Mouse (Mus musculus) adrenal gland, postnatal 36 days (tissue): ENCODE measurements around the gene Syt2. TPM values are rescaled to one million over a fixed set of nuclear protein-coding genes. Genes with fewer than 3 reads are reported as not detected.

Experiments
- DNase-seq, 2 experiments: peaks; one replicate each; pipeline ENCODE4 v3.0.0; 2021; ENCODE audit warnings: mixed read lengths in 1 of 2
- total RNA-seq, 2 experiments: library from RNA; stranded (reverse); gene quantifications; 2 replicates each; pipeline ENCODE4 v1.2.3; 2021

Syt2 gene
- total RNA-seq, 2 experiments from 2014 or later: 0.07 to 0.36 TPM

DNA sequence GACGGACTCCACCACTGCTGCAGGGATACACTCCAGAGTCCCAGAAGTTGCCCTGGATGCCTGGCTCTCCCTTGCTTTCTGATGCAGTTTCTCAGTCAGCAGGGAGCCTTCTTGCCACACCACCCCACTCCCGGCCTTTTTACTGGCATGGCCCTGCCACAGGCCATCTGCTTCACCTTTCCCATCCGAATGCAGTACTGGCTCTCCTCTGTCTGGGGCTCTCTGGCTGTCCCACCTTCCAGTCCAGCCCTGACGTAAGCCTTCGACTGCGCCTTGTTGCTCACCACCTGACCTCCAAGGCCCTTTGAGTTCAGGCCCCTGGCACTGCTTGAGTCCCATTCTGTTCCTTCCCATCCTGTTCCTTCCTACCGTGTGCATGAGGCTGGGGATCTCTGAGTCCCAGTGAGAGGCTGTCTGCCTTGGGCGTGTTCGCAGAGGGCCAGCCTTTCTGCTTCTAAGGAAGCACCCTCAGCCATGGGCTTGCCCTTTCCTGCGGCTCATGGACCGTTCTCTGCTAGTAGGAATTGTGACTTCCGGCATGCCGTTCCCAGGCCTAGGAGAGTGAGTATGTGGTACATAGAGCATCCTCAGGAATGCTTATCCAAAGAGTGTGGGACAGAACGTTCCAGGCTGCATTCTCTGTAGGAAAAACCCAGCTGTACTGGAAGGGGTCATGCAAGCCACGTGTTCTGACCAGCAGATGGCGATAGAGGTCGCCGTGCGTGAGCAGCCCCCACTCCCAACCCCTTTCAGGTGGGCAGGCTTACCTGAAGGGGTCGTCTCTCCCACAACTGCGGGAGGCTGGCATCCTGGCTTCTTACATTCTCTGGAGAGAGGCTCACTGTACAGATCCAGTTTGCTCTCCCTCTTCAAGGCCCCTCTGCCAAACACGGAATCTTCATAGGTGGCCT lies 58.2 kb downstream of the Syt2 start:
- DNase-seq: peak in 1 of 2 experiments; percentile 47

DNA sequence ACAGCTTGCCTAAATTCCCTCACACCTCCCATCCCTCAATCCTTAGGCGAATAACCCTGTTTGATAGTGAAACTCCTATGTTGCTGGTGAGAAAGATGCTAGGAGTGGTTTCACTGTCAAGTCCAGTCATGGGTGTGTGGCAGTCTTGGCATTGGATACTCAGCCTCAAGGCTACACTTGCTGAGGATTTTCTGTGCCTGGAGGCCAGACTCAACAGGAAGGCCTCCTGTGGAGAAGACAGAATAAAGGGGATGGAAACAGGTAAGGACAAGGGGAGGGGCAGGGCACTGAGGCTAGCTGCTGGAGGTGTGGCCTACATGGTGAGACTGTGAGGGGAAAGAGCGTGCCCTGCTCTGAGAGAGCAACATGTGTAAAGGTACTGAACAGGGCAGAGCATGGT lies 60.1 kb downstream of the Syt2 start:
- no peak for DNase-seq

DNA sequence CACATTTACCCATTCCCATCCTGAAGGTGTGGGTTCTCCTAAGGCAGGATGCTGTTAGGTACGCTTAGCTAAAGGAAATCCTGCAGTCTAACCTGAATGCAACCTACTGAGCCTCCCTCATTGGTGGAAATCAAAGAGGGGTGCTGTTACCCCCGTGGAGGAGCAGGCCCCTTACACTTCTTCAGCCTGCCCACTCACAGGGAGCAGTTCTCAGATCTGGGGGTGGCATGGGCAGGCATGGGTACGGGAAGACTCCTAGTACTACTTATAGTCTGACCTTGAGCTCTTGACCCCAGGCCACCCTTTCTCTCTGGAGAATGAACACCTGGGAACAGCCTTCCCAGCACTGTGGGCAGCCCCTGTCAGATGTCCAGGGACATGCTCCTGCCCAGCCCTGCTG lies 61.0 kb downstream of the Syt2 start:
- DNase-seq: no peak

DNA sequence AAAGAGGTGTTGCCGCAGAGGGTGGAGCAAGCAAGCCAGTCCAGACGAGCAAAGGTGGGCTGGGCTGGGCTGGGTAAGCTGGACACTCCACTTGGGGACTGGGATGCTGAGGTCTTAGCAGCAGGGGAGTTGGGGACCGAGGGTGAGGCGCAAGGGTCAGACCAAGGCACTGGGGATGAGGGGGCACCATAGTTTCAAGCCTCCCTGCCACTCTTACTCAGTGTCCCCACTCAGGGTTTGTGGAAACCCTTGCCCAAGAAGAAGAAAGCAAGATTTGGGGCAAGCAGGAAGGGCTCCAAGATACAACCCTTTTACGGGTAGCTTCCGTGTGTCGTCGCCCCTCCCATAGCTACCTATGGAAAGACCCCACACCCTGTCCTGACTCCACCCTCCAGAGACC lies 61.8 kb downstream of the Syt2 start:
- no peak for DNase-seq

DNA sequence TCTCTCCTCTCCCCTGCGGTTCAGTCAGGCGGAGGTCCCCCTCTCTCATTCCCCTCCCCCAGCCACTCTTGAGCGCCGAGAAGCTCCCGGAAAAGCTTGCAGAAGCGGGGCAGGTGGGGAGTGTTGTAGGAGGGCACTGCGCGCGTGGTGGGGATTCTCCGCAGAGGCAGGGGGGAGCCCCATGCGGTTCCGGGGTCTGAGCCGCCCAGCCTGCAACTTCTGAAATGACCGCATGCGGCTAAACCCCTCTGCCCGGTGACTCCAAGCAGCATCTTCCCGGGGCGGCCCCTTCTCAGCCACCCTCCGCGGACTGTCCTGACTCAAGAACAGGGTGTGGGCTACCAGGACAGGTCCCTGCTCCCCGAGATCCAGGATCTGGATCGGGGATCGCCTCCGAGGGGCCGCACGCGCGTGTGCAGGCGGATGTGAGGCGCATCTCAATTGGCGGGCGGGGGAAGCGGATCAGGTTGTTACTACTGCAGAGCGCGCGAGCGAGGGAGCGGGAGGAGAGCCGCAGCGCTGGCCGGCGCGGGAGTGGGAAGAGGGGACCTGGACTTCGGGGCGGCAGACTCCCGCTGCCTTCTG lies 62.4 kb downstream of the Syt2 start:
- DNase-seq: peak in 1 of 2 experiments; percentile 35

DNA sequence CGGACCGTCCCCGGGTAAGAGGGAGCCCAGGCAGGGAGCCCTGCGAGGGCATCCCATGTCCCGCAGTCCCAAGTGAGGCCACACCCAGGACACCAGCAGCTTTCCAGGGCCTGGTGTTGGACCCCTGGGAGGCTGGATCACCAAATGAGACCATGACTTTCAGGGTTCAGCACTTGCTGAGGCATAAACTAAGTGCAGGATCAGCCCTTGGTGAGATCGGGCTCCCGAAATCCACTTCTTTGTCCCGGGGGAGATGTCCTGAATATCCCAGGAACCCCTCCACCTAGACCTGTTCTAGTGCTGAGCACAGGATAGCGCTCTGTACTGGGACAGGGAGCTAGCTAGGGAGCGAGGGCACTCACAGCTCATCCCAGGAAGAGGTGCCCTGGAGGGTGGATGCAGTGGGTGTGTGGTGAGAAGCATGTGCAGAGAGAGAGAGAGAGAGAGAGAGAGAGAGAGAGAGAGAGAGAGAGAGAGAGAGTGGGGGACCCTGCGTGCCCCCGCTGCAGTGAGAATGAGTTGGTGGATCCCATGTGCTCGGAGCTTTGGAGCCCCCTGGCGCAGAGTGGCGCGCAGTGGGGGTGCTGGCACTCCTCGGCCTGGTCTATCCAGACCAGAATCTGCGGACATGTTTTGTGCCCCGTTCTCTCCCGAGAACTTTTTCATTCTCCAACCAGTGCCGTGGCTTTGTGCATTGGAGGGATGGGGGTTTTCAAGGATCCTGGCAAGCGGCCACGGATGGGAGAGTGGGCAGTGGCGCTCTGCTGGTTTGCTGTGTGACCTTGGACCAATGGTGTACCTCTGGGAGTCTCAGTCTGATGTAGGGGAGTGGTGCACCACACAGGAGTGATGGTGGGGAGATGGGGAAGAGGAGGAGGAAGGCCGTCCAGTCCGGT lies 63.2 kb downstream of the Syt2 start:
- DNase-seq: no peak

DNA sequence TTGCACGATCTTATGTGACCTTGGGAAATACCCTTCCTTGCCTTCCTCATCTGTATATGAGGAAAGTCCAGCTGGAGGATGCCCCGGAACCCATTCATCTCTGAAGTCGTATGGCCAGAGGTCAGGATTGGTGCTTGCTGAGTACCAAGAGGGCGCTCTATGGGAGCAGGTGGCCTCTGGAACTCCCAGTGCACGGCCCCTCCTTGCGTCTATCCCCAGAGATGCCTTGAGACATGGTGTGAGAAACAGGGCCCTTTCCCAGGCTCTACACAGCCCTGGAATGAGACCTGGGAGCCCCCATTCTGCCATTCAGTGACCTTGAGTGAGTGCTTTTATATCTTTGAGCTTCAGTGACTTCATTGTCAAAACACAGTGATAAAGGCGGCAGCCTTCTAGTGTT lies 64.6 kb downstream of the Syt2 start:
- no peak for DNase-seq

DNA sequence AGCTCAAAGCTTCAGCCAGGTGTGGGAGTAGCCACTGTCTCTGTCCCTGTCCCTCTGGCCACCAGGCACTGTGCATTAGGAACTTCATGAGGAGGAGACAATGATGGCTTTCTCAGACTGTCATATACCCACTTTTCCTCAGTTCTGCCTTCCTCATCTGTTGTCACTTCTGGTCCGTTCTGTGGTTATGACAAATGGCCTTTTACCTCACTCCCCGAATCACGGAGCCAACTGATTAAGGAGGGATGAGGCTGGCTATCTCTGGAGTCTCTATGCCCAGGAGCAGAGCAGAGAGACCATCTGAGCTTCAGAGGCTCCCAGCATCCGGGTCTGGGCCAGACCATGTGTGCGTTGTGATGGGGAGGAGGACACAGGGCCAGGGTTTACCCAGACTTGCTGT lies 65.2 kb downstream of the Syt2 start:
- DNase-seq: no peak

DNA sequence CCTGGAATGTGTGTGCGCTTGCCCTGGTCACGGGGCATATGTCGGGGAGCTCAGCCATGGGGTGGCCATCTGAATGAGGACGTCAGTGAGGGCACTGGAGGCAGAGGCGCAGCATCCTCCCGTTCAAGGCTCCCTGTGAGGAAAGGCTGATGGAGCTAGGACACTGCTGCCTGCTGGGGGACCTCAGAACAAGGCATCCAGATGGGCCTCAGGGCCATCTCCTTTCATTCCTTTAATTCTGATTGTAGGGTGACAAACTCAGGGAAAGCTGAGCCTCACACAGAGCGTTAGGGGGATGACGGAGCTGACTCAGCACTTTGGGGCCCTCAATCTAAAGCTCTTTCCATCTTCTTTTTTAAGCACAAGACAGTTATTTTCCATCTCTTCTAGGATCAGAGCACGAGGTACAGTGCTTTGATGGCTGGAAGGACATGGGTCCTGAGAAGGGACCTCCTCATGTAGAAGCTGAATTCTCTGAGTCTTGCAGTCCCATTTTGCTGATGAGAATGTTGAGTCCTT lies 66.4 kb downstream of the Syt2 start:
- DNase-seq: no peak

DNA sequence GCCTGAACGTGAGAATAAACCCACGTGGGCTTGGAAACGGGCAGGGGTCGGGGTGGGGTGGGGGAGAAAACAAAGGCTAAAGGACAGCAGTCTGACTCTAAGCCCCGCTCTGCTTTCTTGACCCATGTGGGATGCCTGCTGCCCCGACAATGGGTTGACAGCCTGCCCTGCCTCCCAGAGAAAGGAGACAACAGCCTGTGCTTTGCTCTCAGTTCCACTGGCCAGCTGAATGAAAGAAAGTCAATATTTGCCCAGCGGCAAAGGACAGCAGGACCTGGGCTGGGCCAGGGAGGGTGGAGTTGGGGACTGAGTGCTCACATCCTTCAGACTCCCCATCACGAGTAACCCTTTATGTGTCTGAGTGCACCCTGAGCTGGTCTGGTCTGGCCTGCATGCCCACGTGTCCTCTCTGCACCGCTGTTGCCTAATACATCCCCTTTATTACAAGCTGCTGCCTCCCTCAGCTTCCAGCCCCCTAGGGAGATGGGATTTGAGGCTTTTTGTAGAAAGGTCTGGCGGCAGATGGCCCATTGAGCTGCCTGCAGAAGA lies 67.0 kb downstream of the Syt2 start:
- no peak for DNase-seq

DNA sequence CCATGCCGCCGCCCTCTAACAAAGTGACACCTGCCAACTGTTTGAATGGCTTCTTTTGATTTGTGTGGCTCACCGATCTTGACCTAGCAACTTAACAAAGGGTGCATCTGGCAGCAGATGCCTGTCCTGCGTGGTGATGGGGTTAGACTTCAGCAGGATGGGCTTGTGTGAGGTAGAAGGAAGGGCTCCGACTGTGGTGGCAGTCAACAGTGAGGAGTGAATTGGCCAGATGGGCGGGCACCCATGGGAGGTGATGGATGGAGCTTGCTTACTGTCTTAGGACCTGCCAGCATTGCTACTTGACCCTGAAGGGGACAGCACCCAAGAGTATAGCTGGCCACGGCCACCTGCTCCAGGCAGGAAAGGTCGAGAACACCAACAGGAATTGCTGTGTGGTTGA lies 67.7 kb downstream of the Syt2 start:
- DNase-seq: no peak

DNA sequence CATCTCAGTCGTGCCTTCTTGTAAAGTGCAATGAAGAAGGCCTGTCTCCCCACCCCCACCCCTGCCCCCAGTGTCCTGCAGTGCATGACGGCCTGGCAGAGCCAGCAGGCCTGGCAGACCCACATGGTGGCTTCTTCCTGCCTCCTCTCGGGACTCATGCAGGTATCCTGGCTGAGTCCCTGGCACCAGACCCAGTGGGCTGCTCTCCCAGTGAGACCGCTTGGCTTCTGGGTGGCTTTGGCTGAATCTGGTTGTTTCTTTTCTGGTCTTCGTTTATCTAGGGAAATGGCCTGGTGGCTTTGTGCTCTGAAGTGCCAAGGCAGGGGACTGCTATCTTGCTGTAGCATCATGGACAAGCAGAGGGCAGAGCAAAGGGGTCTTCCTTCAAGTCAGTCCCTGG lies 68.6 kb downstream of the Syt2 start:
- DNase-seq: no peak

DNA sequence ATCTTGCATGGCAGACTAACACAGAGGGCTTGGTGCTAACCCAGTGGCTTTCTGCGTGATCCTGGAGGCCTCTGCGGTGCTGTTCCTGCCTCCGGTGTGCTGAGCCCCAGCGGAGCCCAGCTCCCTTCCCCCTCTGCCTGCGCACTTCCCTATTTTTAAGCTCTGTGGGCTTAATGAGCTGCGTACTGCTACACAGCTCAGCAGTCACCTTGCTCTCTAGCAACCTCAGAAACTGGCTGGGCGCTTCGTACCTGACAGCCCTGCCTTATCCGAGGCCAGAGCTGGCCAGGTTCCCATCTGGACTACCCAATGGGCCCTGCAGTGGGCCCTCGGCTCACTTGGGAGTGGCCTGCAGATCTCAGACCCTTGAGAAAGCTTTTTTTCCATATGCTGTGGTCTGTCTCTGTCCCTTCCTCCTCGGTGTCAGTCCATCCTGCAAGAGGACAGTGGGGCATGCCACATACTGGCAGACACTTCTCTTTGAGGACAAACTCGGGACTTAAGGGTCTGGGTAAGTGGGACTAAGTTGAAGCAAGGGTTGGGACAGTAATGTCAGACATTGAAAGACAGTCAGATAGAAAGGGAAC lies 73.3 kb downstream of the Syt2 start:
- no peak for DNase-seq

DNA sequence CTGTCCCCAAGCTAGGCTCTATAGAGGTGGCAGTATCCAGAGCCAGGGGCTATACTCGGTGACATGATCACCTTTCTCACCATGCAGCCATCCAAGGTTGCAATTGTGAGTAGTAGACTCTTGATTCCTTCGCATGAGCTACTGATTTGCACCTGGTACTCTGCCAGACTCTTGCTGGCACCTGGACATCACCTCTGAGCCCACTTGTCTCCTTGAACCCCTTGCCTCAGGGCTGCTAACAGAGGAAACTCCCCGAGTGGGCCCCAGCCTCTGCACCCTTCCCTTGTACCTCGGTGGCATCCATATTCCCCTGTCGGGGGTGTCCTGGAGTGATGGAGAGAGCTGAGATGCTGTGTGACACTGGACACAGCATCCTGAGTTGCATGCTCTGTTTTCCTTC lies 75.0 kb downstream of the Syt2 start:
- no peak for DNase-seq

DNA sequence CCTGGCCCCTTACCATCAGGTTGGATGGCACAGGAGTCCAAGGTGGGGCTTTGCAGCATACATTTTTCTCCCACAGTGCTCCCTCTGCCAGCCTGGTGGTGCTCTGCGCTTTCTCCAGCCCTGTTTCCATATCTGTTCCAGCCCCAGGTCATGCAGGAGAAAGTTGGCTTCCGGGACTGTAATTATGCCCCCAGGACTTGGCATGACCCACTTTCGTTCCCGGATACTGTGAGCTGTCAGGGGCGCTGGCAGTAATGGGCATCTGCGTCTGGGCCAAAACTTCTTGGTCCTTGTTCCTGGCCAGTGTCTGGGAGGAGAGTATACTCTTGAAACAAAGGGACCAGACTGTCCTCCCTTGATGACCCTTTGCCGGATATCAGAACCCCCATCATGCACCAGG lies 76.4 kb downstream of the Syt2 start:
- DNase-seq: no peak

DNA sequence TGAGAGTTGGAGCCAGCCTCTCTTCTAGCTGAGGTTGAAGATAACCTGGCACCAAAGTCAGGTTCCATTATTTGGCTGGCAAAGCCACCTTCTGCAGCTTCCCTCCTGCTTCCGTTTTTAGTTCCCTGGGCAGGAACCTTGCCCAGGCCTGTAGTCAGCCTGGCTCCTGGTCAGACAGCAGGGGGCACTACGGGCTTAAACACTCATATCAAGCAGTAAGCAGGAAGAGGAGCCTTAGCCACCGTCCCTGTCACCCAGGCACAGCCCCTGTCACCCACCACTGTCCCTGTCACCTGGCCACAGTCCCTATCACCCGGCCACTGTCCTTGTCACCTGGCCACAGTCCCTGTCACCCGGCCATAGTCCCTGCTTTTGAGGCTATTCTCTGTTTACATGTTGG lies 78.8 kb downstream of the Syt2 start:
- DNase-seq: peak; percentile 63 to 74

DNA sequence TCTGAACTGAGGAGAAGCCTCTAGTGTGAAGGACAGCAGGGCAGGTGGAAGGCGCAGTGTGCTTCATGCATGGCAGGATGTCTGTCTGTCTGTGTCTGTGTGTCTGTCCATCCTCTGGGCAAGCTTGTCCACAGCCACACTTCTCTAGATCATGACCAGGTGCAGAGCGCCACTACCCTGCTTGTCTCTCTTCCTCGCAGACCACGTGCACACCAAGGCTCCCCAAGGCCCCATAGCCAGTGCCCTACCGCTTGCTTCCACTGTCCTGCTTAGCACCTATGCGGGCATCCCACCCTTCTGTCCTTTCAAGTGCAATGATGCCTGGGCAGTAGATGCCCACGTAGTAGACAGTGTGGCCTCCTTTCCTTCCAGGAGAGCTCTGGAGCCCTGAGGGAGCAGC lies 80.0 kb downstream of the Syt2 start:
- no peak for DNase-seq

DNA sequence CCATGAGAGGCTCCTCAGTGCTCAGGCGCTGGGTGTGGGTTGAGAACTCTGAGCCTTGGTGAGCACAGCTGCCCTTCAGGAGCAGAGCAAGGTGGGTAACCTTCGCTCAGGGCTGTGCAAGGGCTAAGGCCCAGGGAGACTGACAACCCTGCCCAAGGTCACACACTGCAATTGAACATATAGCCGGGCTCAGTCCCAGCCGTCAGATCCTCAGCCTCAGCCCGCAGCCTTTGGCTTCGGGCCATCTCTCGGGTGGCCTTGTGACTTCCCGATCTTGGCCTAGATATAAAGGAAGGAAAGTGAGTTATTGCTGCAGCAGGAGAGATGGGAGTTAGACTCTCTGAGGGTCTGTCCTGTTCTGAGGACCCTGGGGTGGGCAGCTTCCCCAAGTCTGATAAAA lies 80.8 kb downstream of the Syt2 start:
- DNase-seq: peak; percentile 83 to 84

DNA sequence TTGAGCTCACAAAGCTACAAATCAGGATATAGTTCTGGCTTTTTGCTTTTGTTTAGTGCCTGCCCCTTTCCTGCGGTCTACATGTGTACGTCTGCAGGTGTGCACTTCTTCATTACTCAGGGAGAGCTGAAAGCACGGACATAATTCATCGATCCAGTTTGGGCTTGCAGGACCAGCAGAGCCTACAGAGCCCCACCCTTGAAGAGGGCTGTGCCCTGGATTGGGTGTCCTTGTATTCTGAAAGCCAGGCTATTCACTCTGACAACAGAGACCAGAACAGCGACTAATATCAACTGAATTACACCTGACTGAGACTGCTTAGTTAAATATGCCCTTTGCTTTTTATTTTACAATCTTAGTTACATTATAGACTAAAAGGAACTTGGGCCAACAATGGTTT lies 87.2 kb downstream of the Syt2 start:
- DNase-seq: no peak

DNA sequence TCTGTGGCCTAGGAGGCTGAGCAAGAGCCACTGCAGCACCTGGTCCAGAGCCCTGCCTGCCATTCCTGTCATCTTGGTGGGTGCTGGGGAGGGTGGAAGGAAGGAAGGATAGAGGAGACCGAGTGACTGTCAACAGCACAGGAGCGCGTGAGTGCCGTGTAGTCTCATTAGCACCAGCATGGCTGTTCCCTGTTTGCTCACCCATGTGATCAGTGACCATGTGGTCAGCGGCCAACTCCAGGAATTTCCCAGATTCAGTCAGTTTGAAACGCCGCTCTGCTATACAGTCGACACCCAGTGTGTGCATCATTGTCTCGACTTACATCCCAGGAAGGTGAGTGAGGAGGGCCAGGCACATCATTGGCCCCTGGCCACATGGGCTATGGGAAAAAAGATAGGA lies 91.0 kb downstream of the Syt2 start:
- DNase-seq: no peak

DNA sequence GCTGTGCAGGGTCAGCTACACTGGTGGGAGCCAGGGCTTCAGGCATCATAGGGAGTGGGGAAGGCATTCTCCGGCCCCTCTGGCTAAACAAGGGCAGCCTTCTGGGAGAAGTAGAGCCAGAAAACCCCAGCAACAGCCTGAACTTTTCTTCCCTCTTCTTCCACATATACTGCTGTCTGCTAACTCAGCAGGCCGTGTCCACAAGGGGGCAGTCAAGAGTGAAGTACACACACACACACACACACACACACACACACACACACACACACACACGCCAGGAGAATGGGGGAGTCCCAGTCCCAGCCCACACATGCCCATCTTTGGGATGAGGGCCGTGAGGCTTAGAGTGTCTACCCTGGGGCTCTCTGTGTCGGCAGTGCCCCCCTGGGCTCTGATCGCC lies 95.0 kb downstream of the Syt2 start:
- peak in 1 of 2 experiments; percentile 47 for DNase-seq
